In the genomic region with DNA sequence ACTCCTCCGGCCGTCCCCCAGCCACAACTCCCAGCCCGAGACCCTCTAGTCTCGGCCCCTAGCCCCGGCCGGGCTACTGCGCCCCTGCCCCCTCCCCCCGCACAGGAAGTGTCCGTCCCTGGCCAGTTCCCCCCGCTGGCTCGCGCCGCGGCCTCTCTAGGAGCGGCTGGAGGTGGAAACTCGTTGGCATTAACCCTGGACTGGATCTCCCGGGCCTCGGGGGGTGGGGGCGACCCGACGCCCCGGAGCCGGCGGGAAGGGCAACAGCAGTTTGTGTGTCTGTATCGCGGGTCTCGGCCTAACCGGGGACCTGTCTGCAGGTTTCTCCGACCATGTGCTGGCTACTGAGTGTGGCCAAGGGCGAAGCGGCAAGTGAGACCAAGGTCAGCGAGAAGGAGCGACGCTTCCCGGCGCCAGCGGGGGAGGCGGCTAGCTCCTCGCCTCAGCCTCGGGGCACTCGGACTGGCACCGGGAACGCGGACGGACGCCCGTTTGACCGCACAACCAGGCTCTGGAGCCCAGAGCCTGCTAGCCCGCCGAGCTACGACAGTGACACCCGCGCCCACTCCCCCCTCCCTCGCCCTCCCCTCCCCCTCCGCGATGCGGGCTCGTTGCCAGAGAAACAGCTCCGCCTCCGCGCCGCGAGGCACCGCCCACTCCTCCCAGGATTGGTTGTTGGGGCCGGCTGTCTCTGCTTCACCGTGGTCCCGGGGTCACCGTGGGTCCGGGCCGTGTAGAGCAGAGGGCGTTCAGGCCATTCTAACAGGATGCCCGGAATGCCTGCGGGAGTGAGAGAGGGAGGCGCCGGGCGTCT, we compare ENCODE assay signal across 8 mouse cellular contexts. TPM values are rescaled to one million over a fixed set of nuclear protein-coding genes. Genes with fewer than 3 reads are reported as not detected.
DNase-seq lines count a peak whose midpoint lies in the region; ATAC-seq lines count a peak whose summit lies in the region.

A gene (minus strand): TSS at position 78 of the 814 bp plus-strand sequence.

- peak; percentile 75 for ATAC-seq in inflammation-experienced regulatory T-cells, adult 6 months
- ATAC-seq in megakaryocyte-erythroid progenitor cell, adult 5-6 weeks (replicated peaks; ENCODE audit: low FRiP score, low TSS enrichment, poor library complexity, severe bottlenecking): peak; percentile 72

- peak; percentile 89 for DNase-seq in adipocyte (ENCODE audit: low spot score)
- DNase-seq in embryo, embryonic 10 days (ENCODE audit: low spot score): peak; percentile 97
- peak; percentile 95 for DNase-seq in gastrocnemius, postnatal 14 days
- DNase-seq in left cerebral cortex, postnatal 10 days (ENCODE audit: extremely low spot score in 1 of 2, low spot score in 2 of 2): peak; percentile 84 to 96
- peak; percentile 87 for DNase-seq in right cerebral cortex, postnatal 25 days
- peak; percentile 97 for DNase-seq in yolk sac, embryonic 10.5 days (ENCODE audit: low spot score)

- intact Hi-C loops in gastrocnemius, postnatal 14 days (cut with DNase I; ENCODE audit: low total_unique reads): no loop called here
- intact Hi-C loops in left cerebral cortex, postnatal 10 days (cut with DNase I): no loop called here

RNA-seq across cellular contexts. Expression of the gene that starts here (rescaled TPM):
- 10 to 100 TPM; 21.4 to 25.7 TPM for total RNA-seq in gastrocnemius, postnatal 14 days (2021)
- polyA plus RNA-seq in inflammation-experienced regulatory T-cells, adult 6 months (2017; shearing (Covaris generic)): under 1 TPM in 1 of 3 experiments, not detected in 2; 0.28 TPM
- total RNA-seq in left cerebral cortex, postnatal 10 days (2021): 10 to 100 TPM; 13.2 to 14.2 TPM
- 3.5 and 8.4 TPM in 2 replicates for total RNA-seq in megakaryocyte-erythroid progenitor cell, adult 5-6 weeks (2014; fragmentation: Nextera tagmentation)
- total RNA-seq in megakaryocyte-erythroid progenitor cell, adult 5-6 weeks (2017): 3.0 and 4.4 TPM in 2 replicates

Comparison
In these comparisons a context has a peak if more than half of its experiments do, and no peak if none do; other contexts are left out.
1. Peak in every context shown above with its lines: DNase-seq and ATAC-seq.
2. Peak in ATAC-seq in inflammation-experienced regulatory T-cells, adult 6 months; RNA of the gene not detected or under 1 TPM.